Mouse (Mus musculus) left cerebral cortex, postnatal 25 days (tissue): ENCODE measurements at regions not wholly inside any gene's neighbourhood (a gene's known extent, or its start where the extent isn't known, plus 50 kb on each side); places are given as distances from the start of the nearest gene placed in this dataset.
A peak's percentile ranks its signal among the peaks of the same experiment; 100 is the strongest.

Experiments
- DNase-seq, 2 experiments: peaks; one replicate each; pipeline ENCODE4 v3.0.0; 2022; ENCODE audit warnings: low spot score in 2 of 2, mixed read lengths in 1 of 2
- intact Hi-C: fragments of 180-260 bp; cut with DNase I; formaldehyde crosslinking; loops from one replicate; pipeline ENCODE4 v1.15.1; 2025
- microRNA-seq, 2 experiments: library from miRNA; unstranded; fragments of <30 nt; microRNA quantifications; one replicate each; pipeline ENCODE4 v1.2.0; 2022

- no peak for DNase-seq
- intact Hi-C loops: no loop called here
These were observed 137.1 kb upstream of the Adamts16 start for GRCm38 (mm10) chr13:70978547-70979307.

- DNase-seq: no peak
- intact Hi-C loops: no loop called here
These were observed 128.0 kb upstream of the Adamts16 start for GRCm38 (mm10) chr13:70969596-70969995.

GRCm38 (mm10) chr13:70967781-70968180 lies 126.2 kb upstream of the Adamts16 start:
- intact Hi-C loops: no loop called here

GRCm38 (mm10) chr13:70963384-70963783 lies 121.8 kb upstream of the Adamts16 start:
- intact Hi-C loops: no loop called here

More at GRCm38 (mm10) chr13:70967781-70968180, 126.2 kb upstream of the Adamts16 start:
- DNase-seq: no peak

GRCm38 (mm10) chr13:70934309-70935037 lies 92.9 kb upstream of the Adamts16 start:
- intact Hi-C loops: no loop called here
- DNase-seq: no peak

More at GRCm38 (mm10) chr13:70963384-70963783, 121.8 kb upstream of the Adamts16 start:
- DNase-seq: no peak

GRCm38 (mm10) chr13:70913834-70914233 lies 72.2 kb upstream of the Adamts16 start:
- no peak for DNase-seq
- intact Hi-C loops: no loop called here

- DNase-seq: no peak
- intact Hi-C loops: no loop called here
These were observed 69.3 kb upstream of the Adamts16 start for GRCm38 (mm10) chr13:70910934-70911333.

- DNase-seq: peak in 1 of 2 experiments; percentile 58
- intact Hi-C loops: no loop called here
These were observed 63.2 kb upstream of the Adamts16 start for GRCm38 (mm10) chr13:70904834-70905233.

GRCm38 (mm10) chr13:70903831-70904230 lies 62.2 kb upstream of the Adamts16 start:
- intact Hi-C loops: no loop called here
- DNase-seq: no peak

GRCm38 (mm10) chr13:70903150-70903549 lies 61.5 kb upstream of the Adamts16 start:
- no peak for DNase-seq
- intact Hi-C loops: no loop called here

GRCm38 (mm10) chr13:70902727-70903126 lies 61.1 kb upstream of the Adamts16 start:
- DNase-seq: no peak
- intact Hi-C loops: no loop called here

GRCm38 (mm10) chr13:70891634-70892033 lies 50.0 kb upstream of the Adamts16 start:
- no peak for DNase-seq
- intact Hi-C loops: no loop called here

Small RNA genes lying in the stretch of these regions (microRNA-seq; reads per million reads assigned to microRNA genes)
- gene Mir466f-4: 0 reads per million in 2 experiments
